Mouse (Mus musculus) liver, embryonic 12.5 days (tissue): ENCODE measurements around the gene 1600014C10Rik. TPM values are rescaled to one million over a fixed set of nuclear protein-coding genes. Genes with fewer than 3 reads are reported as not detected.

Experiments
- ATAC-seq: fragments of 200-750 bp; cut with Nextera tagmentation; 2 replicates; pipeline ENCODE4 v1.8.0; 2017; ENCODE audit warnings: moderate number of reproducible peaks, mild to moderate bottlenecking, moderate library complexity
- H3K27ac ChIP-seq: fragments of 300-500 bp; sonication (generic); 2 replicates; pipeline ENCODE4 v1.5.1; 2016; ENCODE audit warnings: mild to moderate bottlenecking
- H3K27me3 ChIP-seq: fragments of 300-500 bp; sonication (generic); replicated peaks from 2 replicates; pipeline ENCODE4 v1.6.1; 2016; ENCODE audit warnings: mild to moderate bottlenecking, moderate library complexity
- H3K36me3 ChIP-seq: fragments of 300-500 bp; sonication (generic); 2 replicates; pipeline ENCODE4 v1.6.1; 2016; ENCODE audit warnings: mild to moderate bottlenecking, moderate library complexity
- H3K4me1 ChIP-seq: fragments of 300-500 bp; sonication (generic); 2 replicates; pipeline ENCODE4 v1.6.1; 2016
- H3K4me2 ChIP-seq: fragments of 300-500 bp; sonication (generic); 2 replicates; pipeline ENCODE4 v1.6.1; 2016; ENCODE audit warnings: mild to moderate bottlenecking, moderate library complexity
- H3K4me3 ChIP-seq: fragments of 300-500 bp; sonication (generic); 2 replicates; pipeline ENCODE4 v1.5.1; 2016; ENCODE audit warnings: mild to moderate bottlenecking, moderate library complexity
- H3K9ac ChIP-seq: fragments of 300-500 bp; sonication (generic); 2 replicates; pipeline ENCODE4 v1.6.1; 2016; ENCODE audit warnings: mild to moderate bottlenecking, moderate library complexity
- H3K9me3 ChIP-seq: fragments of 300-500 bp; sonication (generic); replicated peaks from 2 replicates; pipeline ENCODE4 v1.6.1; 2016; ENCODE audit warnings: mild to moderate bottlenecking, moderate library complexity
- WGBS: fragments of 180-500 bp; shearing (Covaris S2); methylation state at CpG from one replicate; pipeline ENCODE4 v1.1.7; 2016; ENCODE audit not compliant: insufficient replicate concordance; 5-methylcytosine and 5-hydroxymethylcytosine counted together
- polyA plus RNA-seq: library from polyadenylated mRNA; unstranded; fragments of >200 nt; fragmentation: Nextera tagmentation; extraction: Ambion mirVana; gene quantifications from 2 replicates; pipeline ENCODE4 v1.2.1, GENCODE M21; 2016

The 1600014C10Rik gene
- polyA plus RNA-seq, 1 experiment from 2014 or later, result 7.0 TPM

DNA sequence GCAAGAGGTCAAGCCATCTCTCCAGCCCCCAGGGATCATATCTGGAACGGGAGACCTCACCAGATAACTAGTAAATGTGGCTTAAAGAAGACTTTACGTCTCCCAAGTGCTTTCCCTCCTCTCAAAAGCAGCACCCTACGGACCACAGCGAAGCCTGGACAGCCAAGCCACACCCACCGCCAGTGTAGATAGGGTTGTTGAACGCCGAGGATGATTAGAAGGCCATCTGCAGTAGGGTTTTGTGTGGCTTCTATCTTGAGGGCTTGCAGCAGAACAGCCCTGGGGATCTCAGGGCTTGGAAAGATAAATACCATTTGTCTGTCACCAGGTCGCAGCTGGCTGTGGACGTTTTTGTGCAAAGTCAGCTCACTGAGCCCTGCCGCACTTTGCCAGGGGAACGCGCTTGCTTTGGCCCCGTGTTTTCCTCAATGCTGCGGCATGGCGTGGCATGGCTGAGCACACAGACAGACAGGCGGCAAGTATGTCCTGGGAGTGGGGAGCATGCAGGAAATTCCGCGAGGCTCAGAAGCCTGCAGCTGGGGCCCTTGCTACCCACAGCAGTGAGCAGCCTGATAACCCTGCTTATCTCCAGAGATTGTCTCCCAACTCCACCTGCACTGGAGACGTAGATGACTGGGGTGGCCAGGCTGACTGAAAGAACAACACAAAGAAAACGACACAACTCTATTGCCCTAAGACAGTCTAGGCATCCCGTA is 15.9 kb upstream of the 1600014C10Rik start:
- Histone ChIP-seq H3K4me2 (peak overlapping the region; percentile 56), H3K9ac (0 out of 2 replicates have a peak overlapping the region, but pooled peaks have one; percentile 14), H3K9me3 (no peaks in the 10 kb centered on the region), H3K27ac (no peak overlapping the region), H3K27me3 (peaks cover 7% of the 10 kb centered on the region), H3K4me1 (peaks cover 8% of the 10 kb centered on the region), H3K4me3 (no peak overlapping the region), H3K36me3 (no peaks in the 10 kb centered on the region)
- ATAC-seq, result 0 out of 2 replicates have a peak, but pooled peaks have one; percentile 44
- WGBS, result 18% methylated on average over 21 of the region's 21 CpGs

- Histone ChIP-seq H3K36me3 (no peaks in the 10 kb centered on the region), H3K27me3 (peaks cover 12% of the 10 kb centered on the region), H3K4me2 (peak overlapping the region; percentile 56), H3K9ac (no peak overlapping the region), H3K4me3 (no peak overlapping the region), H3K27ac (no peak overlapping the region), H3K4me1 (peaks cover 8% of the 10 kb centered on the region), H3K9me3 (no peaks in the 10 kb centered on the region)
- ATAC-seq, result no peak
- WGBS, result 15% methylated on average over 11 of the region's 11 CpGs
Measured at GRCm38 (mm10) chr7:38167724-38168141, 15.3 kb upstream of the 1600014C10Rik start.

GRCm38 (mm10) chr7:38173871-38174270 is 9.1 kb upstream of the 1600014C10Rik start:
- H3K9me3 ChIP-seq, result no peaks in the 10 kb centered on the region
- H3K9ac ChIP-seq, result no peak overlapping the region
- H3K27ac ChIP-seq, result no peak overlapping the region
- peak overlapping the region; percentile 31 for H3K4me3 ChIP-seq
- H3K4me2 ChIP-seq, result peak overlapping the region; percentile 55
- no peaks in the 10 kb centered on the region for H3K36me3 ChIP-seq
- WGBS, result 24% methylated on average over 14 of the region's 14 CpGs
- ATAC-seq, result no peak
- H3K27me3 ChIP-seq, result peaks cover 40% of the 10 kb centered on the region
- H3K4me1 ChIP-seq, result peaks cover 6% of the 10 kb centered on the region; the same call in 1 of the 2 replicates

DNA sequence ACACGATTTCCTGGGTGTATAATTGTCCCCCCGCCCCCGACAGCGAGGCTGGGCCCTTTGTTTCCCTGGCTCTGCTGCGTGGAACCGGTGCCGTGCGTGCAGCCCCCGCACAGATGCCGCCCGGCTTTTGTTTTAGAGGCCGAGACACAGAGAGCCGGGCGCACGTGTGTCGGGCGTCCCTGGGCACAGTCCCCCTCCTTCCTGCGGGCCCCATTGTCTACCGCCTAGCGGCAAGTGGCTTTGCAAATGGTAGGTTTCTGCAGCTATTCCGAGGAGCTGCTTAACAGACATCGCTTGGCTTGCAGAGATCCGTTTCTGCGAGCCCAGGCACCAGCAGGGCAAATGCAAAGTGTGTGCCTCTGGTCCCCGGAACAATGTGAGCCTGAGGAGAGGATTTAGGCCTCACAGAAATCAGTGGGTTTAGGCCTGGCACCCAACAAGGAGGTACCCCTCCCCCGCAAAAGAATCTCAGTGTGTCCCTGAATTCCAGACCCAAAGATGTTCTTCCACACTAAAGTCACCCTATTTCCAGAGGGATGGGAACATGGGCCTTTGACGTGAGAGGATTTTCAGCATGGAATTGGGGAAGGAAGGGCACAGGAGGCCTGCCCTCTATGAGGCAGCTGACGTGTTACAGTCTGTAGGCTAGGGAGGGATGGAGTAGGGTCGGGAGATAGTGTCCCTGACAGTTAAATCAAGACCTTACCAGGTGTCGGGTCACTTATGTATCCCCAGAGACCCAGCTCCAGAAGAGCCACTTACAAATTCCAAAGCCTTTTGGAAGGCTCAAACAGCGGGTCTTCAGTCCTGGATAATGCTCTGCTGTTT is 8.5 kb upstream of the 1600014C10Rik start:
- Histone ChIP-seq H3K4me3 (peak overlapping the region; percentile 31), H3K4me1 (peaks cover 6% of the 10 kb centered on the region; the same call in 1 of the 2 replicates), H3K4me2 (peak overlapping the region; percentile 55), H3K9me3 (no peaks in the 10 kb centered on the region), H3K36me3 (no peaks in the 10 kb centered on the region), H3K9ac (peak overlapping the region; percentile 35; the same call in 1 of the 2 replicates), H3K27ac (no peak overlapping the region), H3K27me3 (peaks cover 40% of the 10 kb centered on the region)
- no peak for ATAC-seq
- 13% methylated on average over 31 of the region's 31 CpGs for WGBS

- Histone ChIP-seq H3K4me3 (no peak overlapping the region), H3K9me3 (no peaks in the 10 kb centered on the region), H3K27me3 (peaks cover 40% of the 10 kb centered on the region), H3K4me1 (peaks cover 6% of the 10 kb centered on the region; the same call in 1 of the 2 replicates), H3K4me2 (no peak overlapping the region), H3K27ac (no peak overlapping the region), H3K36me3 (no peaks in the 10 kb centered on the region), H3K9ac (no peak overlapping the region)
- WGBS, result 23% methylated on average over 3 of the region's 3 CpGs
- ATAC-seq, result no peak
Measured at GRCm38 (mm10) chr7:38176056-38176455, 7.0 kb upstream of the 1600014C10Rik start.

DNA sequence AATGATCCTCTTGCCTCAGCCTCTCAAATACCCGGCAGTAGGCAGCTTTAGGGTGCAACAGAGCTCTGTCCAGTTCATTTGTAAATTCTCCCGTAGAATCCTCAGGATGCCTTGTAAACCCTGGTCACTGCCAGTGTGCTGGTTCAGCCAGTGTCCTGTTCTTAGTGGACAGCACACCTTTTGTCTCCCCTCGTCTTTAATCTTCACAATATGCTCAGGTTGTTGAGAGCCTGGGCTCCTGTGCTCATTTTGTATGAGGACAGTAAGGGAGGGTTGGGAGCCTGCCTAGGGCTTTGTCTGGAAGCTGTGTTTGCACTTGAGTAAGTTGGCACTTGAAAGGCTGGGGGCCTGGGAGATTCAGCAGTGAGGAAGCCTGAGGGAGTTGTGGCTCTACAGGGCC is 3.1 kb upstream of the 1600014C10Rik start:
- WGBS, result 61% methylated on average over 3 of the region's 3 CpGs
- no peak for ATAC-seq

GRCm38 (mm10) chr7:38181366-38181765 is 1.7 kb upstream of the 1600014C10Rik start:
- Histone ChIP-seq H3K4me3 (no peak overlapping the region), H3K27ac (no peak overlapping the region), H3K4me1 (peaks cover 24% of the 10 kb centered on the region), H3K4me2 (no peak overlapping the region), H3K9me3 (no peaks in the 10 kb centered on the region), H3K27me3 (no peaks in the 10 kb centered on the region), H3K9ac (no peak overlapping the region), H3K36me3 (no peaks in the 10 kb centered on the region)
- ATAC-seq, result no peak
- 27% methylated on average over 2 of the region's 2 CpGs for WGBS

More for the DNA sequence above, 3.1 kb upstream of the 1600014C10Rik start:
- Histone ChIP-seq H3K4me1 (peaks cover 20% of the 10 kb centered on the region), H3K9ac (no peak overlapping the region), H3K9me3 (no peaks in the 10 kb centered on the region), H3K4me2 (no peak overlapping the region), H3K27me3 (peaks cover 15% of the 10 kb centered on the region), H3K27ac (no peak overlapping the region), H3K4me3 (no peak overlapping the region), H3K36me3 (no peaks in the 10 kb centered on the region)

DNA sequence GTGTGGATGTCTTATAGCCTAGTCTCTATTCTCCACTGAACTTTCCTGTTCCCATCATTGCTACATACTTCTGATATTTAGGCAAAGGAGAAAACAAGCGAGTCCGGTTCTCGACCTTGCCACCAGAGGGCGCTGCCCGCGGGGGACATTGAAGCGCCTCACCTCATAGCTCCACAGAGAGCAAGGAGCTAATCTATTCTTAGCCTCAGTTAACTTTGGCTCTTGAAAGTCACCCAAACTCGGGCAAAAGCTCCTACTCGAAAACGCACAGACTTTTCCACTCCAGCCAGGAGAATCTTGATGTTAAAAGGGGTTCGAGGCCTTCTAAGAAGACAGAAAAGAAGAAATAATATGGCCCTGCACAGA is 438 bp upstream of the 1600014C10Rik start:
- Histone ChIP-seq H3K4me2 (peak overlapping the region; percentile 94), H3K9ac (peak overlapping the region; percentile 72; the same call in 1 of the 2 replicates), H3K27ac (peak overlapping the region; percentile 72), H3K9me3 (no peaks in the 10 kb centered on the region), H3K36me3 (no peaks in the 10 kb centered on the region), H3K4me3 (peak overlapping the region; percentile 70), H3K27me3 (no peaks in the 10 kb centered on the region), H3K4me1 (peaks cover 31% of the 10 kb centered on the region)
- 0% methylated on average over 11 of the region's 11 CpGs for WGBS
- peak; percentile 63 for ATAC-seq

DNA sequence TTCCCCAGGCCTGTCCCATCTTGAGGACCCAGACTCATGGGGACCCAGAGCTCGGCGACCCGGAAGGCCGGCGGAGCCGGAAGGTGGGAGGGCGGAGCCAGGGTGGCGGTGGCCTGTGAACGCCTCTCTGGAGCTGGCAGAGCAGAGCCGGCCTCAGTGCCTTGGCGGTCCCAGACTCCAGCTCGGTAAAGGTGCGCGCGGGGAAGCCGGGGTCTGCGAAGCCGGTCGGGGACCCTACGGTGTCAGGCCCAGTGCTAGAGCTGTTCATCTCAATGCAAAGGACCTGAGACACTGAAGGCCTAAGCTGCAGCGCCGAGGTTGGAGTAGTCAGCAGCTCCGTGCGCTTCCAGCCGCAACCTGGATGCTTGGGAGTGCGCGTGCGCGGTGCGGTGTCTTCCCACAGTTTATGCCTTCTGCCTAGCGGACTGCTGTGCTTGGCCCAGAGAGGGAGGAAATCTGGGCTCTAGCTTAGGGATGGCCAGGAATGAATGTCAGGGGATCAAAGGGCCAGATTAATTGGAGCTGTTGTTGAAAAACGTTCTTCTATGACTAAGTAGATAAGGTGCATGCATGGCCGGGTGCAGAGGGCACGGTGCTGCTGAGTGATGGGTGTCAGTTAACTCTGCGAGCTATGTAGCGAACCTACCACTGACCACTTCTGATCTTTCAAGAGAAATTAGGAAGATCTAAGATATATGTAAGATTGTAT is 846 bp downstream of the 1600014C10Rik start:
- Histone ChIP-seq H3K9ac (peak overlapping the region; percentile 72), H3K4me2 (peak overlapping the region; percentile 94), H3K9me3 (no peaks in the 10 kb centered on the region), H3K27me3 (no peaks in the 10 kb centered on the region), H3K27ac (peak overlapping the region; percentile 72), H3K4me1 (peaks cover 43% of the 10 kb centered on the region), H3K36me3 (no peaks in the 10 kb centered on the region), H3K4me3 (peak overlapping the region; percentile 70)
- peak; percentile 81 for ATAC-seq
- WGBS, result 2% methylated on average over 36 of the region's 36 CpGs

- Histone ChIP-seq H3K27ac (no peak overlapping the region), H3K4me2 (peak overlapping the region; percentile 94), H3K36me3 (no peaks in the 10 kb centered on the region), H3K27me3 (no peaks in the 10 kb centered on the region), H3K4me1 (peaks cover 43% of the 10 kb centered on the region), H3K9me3 (no peaks in the 10 kb centered on the region), H3K4me3 (peak overlapping the region; percentile 70), H3K9ac (peak overlapping the region; percentile 72; the same call in 1 of the 2 replicates)
- 40% methylated on average over 1 of the region's 1 CpGs for WGBS
- no peak for ATAC-seq
Measured at GRCm38 (mm10) chr7:38184418-38184745, 1.4 kb downstream of the 1600014C10Rik start.

GRCm38 (mm10) chr7:38184786-38185185 is 1.8 kb downstream of the 1600014C10Rik start:
- ATAC-seq, result no peak
- H3K27me3 ChIP-seq, result no peaks in the 10 kb centered on the region
- no peaks in the 10 kb centered on the region for H3K9me3 ChIP-seq
- H3K4me3 ChIP-seq, result peak overlapping the region; percentile 70
- no peak overlapping the region for H3K27ac ChIP-seq
- 0 out of 2 replicates have a peak, but pooled peaks cover under 1% of the 10 kb centered on the region for H3K36me3 ChIP-seq
- peaks cover 43% of the 10 kb centered on the region for H3K4me1 ChIP-seq
- H3K4me2 ChIP-seq, result peak overlapping the region; percentile 94
- peak overlapping the region; percentile 15; the same call in 1 of the 2 replicates for H3K9ac ChIP-seq
- 74% methylated on average over 6 of the region's 6 CpGs for WGBS
